Mouse (Mus musculus): ENCODE data around the gene Zbtb17.

Gene Zbtb17

GRCm38 (mm10) chr4:141456193-141456938 is 11.9 kb downstream of the Zbtb17 start:
- DNase-seq (ENCODE audit: extremely low read depth, low read depth, low spot score), result no peak

- no peak for DNase-seq (ENCODE audit: extremely low read depth, low read depth, low spot score)
Measured at GRCm38 (mm10) chr4:141458236-141458635, 13.8 kb downstream of the Zbtb17 start.

GRCm38 (mm10) chr4:141458888-141459287 is 14.4 kb downstream of the Zbtb17 start:
- DNase-seq (ENCODE audit: extremely low read depth, low read depth, low spot score), result no peak

- DNase-seq (ENCODE audit: extremely low read depth, low read depth, low spot score), result no peak
Measured at GRCm38 (mm10) chr4:141459766-141460165, 15.3 kb downstream of the Zbtb17 start.

- DNase-seq (ENCODE audit: extremely low read depth, low read depth, low spot score), result no peak
Measured at GRCm38 (mm10) chr4:141460481-141460880, 16.0 kb downstream of the Zbtb17 start.

- no peak for DNase-seq (ENCODE audit: extremely low read depth, low read depth, low spot score)
Measured at GRCm38 (mm10) chr4:141461088-141461487, 16.6 kb downstream of the Zbtb17 start.

- no peak for DNase-seq (ENCODE audit: extremely low read depth, low read depth, low spot score)
Measured at GRCm38 (mm10) chr4:141461576-141461975, 17.1 kb downstream of the Zbtb17 start.

GRCm38 (mm10) chr4:141463472-141463871 is 19.0 kb downstream of the Zbtb17 start:
- no peak for DNase-seq (ENCODE audit: extremely low read depth, low read depth, low spot score)

- no peak for DNase-seq (ENCODE audit: extremely low read depth, low read depth, low spot score)
Measured at GRCm38 (mm10) chr4:141464722-141465121, 20.3 kb downstream of the Zbtb17 start.

- DNase-seq (ENCODE audit: extremely low read depth, low read depth, low spot score), result no peak
Measured at GRCm38 (mm10) chr4:141465512-141466288, 21.2 kb downstream of the Zbtb17 start.

- no peak for DNase-seq (ENCODE audit: extremely low read depth, low read depth, low spot score)
Measured at GRCm38 (mm10) chr4:141466289-141466795, 21.9 kb downstream of the Zbtb17 start.

GRCm38 (mm10) chr4:141466844-141467580 is 22.6 kb downstream of the Zbtb17 start:
- no peak for DNase-seq (ENCODE audit: extremely low read depth, low read depth, low spot score)

GRCm38 (mm10) chr4:141467581-141467927 is 23.1 kb downstream of the Zbtb17 start:
- DNase-seq (ENCODE audit: extremely low read depth, low read depth, low spot score), result no peak

GRCm38 (mm10) chr4:141468576-141468975 is 24.1 kb downstream of the Zbtb17 start:
- no peak for DNase-seq (ENCODE audit: extremely low read depth, low read depth, low spot score)

GRCm38 (mm10) chr4:141469343-141469742 is 24.9 kb downstream of the Zbtb17 start:
- no peak for DNase-seq (ENCODE audit: extremely low read depth, low read depth, low spot score)

- DNase-seq (ENCODE audit: extremely low read depth, low read depth, low spot score), result no peak
Measured at GRCm38 (mm10) chr4:141471491-141471890, 27.0 kb downstream of the Zbtb17 start.

- DNase-seq (ENCODE audit: extremely low read depth, low read depth, low spot score), result no peak
Measured at GRCm38 (mm10) chr4:141472641-141473321, 28.3 kb downstream of the Zbtb17 start.

- no peak for DNase-seq (ENCODE audit: extremely low read depth, low read depth, low spot score)
Measured at GRCm38 (mm10) chr4:141474431-141474830, 30.0 kb downstream of the Zbtb17 start.

GRCm38 (mm10) chr4:141477681-141478102 is 33.2 kb downstream of the Zbtb17 start:
- DNase-seq (ENCODE audit: extremely low read depth, low read depth, low spot score), result no peak

- DNase-seq (ENCODE audit: extremely low read depth, low read depth, low spot score), result no peak
Measured at GRCm38 (mm10) chr4:141478225-141478624, 33.8 kb downstream of the Zbtb17 start.

GRCm38 (mm10) chr4:141478794-141479193 is 34.3 kb downstream of the Zbtb17 start:
- no peak for DNase-seq (ENCODE audit: extremely low read depth, low read depth, low spot score)
